Mouse (Mus musculus) embryonic fibroblast, embryonic 13.5 days (primary cell): ENCODE data around the gene Sgsm2.

Experiments used
- CTCF ChIP-seq: IDR thresholded peaks from 2 replicates; pipeline ENCODE4 v1.5.1; 2011; ENCODE audit warnings: mild to moderate bottlenecking, control low read depth, low read length, moderate library complexity, borderline replicate concordance; ENCODE audit not compliant: insufficient read depth
- POLR2A ChIP-seq: IDR thresholded peaks from 2 replicates; pipeline ENCODE4 v1.6.1; 2011; ENCODE audit warnings: low read depth, mild to moderate bottlenecking, control low read depth, low read length, moderate library complexity

GRCm38 (mm10) chr11:74909978-74910377 is 13.1 kb upstream of the Sgsm2 start:
- no peak for TF ChIP-seq CTCF
- TF ChIP-seq POLR2A = no peak
